Mouse (Mus musculus): ENCODE measurements around the gene Atoh8. TPM values are rescaled to one million over a fixed set of nuclear protein-coding genes. Genes with fewer than 3 reads are reported as not detected.
A peak's percentile ranks its signal among the peaks of the same experiment; 100 is the strongest.

Atoh8 gene
- polyA plus RNA-seq, 1 experiment from 2014 or later, result 18.9 TPM

DNA sequence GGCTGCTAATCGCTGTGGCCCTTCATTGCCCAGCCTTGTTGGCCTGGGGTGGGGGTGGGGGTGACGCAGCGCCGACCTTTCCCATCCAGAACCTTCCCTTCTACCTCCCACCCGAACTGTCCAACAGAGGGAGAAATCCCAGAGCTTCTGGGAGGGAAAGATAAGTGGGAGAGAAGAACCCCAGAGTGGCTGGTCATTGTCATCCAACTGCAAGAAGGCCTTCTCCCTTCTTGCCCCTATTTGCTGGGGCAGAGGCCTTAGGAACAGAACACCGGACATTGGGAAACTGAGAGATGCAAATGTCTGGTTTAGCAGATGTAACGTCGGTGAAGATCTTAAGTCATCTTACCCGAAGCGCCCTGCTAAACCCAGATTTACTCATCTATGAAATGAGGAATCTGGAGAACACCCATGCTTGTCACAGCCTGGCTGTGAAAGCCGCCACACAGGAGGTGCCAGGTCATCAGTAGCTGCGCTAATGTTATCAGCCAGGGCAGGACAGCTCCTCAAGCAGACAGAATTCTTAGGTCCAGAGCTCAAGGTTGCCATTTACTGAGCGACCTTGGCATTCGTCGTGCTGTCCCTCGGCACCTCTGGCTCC, 530 bp upstream of the Atoh8 start:
- H3K36me3 ChIP-seq, result no peaks in the 10 kb centered on the region
- no peak for ATAC-seq (replicated peaks; ENCODE audit: low FRiP score)
- peak overlapping the region; percentile 53; the same call in 1 of the 2 replicates for H3K9ac ChIP-seq
- peak overlapping the region; percentile 98 for H3K4me2 ChIP-seq
- H3K4me3 ChIP-seq (replicated peaks), result peak overlapping the region; percentile 69
- H3K27me3 ChIP-seq, result peaks cover 44% of the 10 kb centered on the region
- H3K4me1 ChIP-seq, result peaks cover 56% of the 10 kb centered on the region
- H3K9me3 ChIP-seq (replicated peaks), result no peaks in the 10 kb centered on the region
- WGBS, result 34% methylated on average over 16 of the region's 16 CpGs
- H3K27ac ChIP-seq, result peak overlapping the region; percentile 79

- peak overlapping the region; percentile 98 for H3K4me2 ChIP-seq
- peak overlapping the region; percentile 79 for H3K27ac ChIP-seq
- peaks cover 62% of the 10 kb centered on the region for H3K4me1 ChIP-seq
- H3K36me3 ChIP-seq, result no peaks in the 10 kb centered on the region
- H3K9ac ChIP-seq, result peak overlapping the region; percentile 53
- under 1% methylated on average over 79 of the region's 79 CpGs for WGBS
- H3K27me3 ChIP-seq, result peaks cover 37% of the 10 kb centered on the region
- ATAC-seq (replicated peaks; ENCODE audit: low FRiP score), result peak; percentile 38; the same call in 1 of the 2 replicates
- no peaks in the 10 kb centered on the region for H3K9me3 ChIP-seq (replicated peaks)
- peak overlapping the region; percentile 69 for H3K4me3 ChIP-seq (replicated peaks)
Measured at GRCm38 (mm10) chr6:72234372-72235097, 842 bp downstream of the Atoh8 start.

DNA sequence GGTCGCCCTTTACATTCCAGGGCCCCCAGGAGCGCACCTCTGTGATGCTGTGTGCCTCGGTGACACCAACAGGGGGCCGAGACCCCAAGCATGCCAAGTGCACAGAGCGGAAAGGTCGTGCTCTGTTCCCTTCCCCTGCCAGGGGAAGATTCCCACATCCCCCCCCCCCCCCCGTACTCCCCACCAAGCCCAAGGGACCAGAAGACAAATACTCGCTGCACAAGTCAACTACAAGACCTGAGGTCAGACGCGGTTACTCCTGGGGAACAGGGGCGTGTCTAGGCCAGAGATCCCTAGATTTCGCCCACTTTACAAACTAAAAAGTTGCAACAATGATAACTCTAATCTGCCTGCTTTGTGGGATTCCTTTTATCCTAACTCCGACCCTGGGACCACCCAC, 1.4 kb downstream of the Atoh8 start:
- Histone ChIP-seq H3K27ac (peak overlapping the region; percentile 79; the same call in 1 of the 2 replicates), H3K9ac (peak overlapping the region; percentile 53), H3K4me1 (peaks cover 62% of the 10 kb centered on the region), H3K36me3 (no peaks in the 10 kb centered on the region), H3K4me2 (peak overlapping the region; percentile 98), H3K4me3 (replicated peaks) (peak overlapping the region; percentile 69), H3K9me3 (replicated peaks) (no peaks in the 10 kb centered on the region), H3K27me3 (peaks cover 37% of the 10 kb centered on the region)
- ATAC-seq (replicated peaks; ENCODE audit: low FRiP score), result no peak
- 0% methylated on average over 12 of the region's 13 CpGs for WGBS

DNA sequence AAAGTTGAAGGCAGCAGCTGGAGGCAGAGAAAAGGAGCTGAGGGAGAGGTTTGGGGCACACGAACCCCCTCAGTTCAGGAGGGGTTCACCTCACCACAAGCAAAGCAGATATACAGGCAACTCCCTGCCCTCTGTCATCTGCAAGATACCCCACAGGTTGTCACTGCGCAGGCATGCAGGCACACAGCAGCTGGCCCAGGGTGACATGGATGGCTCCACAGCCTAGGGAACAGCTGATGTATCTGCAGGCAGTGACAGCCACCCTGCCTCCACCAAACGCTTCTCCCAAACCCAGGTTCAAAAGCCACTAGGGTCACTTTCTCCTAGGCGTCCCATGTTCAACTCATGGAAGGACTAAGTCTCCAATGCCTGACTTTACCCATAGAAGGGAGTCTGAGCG, 2.5 kb downstream of the Atoh8 start:
- H3K27me3 ChIP-seq, result peaks cover 35% of the 10 kb centered on the region
- peak overlapping the region; percentile 98 for H3K4me2 ChIP-seq
- H3K4me1 ChIP-seq, result peaks cover 62% of the 10 kb centered on the region
- H3K4me3 ChIP-seq (replicated peaks), result peak overlapping the region; percentile 69
- WGBS, result 66% methylated on average over 5 of the region's 5 CpGs
- no peak for ATAC-seq (replicated peaks; ENCODE audit: low FRiP score)
- H3K27ac ChIP-seq, result no peak overlapping the region
- H3K9me3 ChIP-seq (replicated peaks), result no peaks in the 10 kb centered on the region
- peak overlapping the region; percentile 53; the same call in 1 of the 2 replicates for H3K9ac ChIP-seq
- H3K36me3 ChIP-seq, result no peaks in the 10 kb centered on the region

DNA sequence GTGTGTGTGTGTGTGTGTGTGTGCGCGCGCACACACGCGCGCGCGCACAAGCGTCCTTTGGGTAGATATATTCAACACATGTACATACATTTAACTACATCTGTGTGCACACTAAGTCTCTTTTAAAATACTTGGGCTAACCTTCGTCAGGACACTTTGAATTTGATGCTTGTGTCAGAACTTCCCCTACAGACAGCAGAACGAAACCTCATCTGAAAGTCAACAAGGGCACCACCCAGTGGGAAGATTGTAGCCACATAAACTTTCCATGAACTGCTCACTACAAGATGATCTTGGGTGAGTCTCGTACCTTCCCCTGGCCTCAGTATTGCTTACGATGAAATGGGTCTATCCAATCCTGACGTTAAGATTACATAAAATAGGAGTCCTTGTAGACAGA, 3.0 kb downstream of the Atoh8 start:
- no peak overlapping the region for H3K27ac ChIP-seq
- no peaks in the 10 kb centered on the region for H3K9me3 ChIP-seq (replicated peaks)
- H3K4me3 ChIP-seq (replicated peaks), result peak overlapping the region; percentile 69
- 87% methylated on average over 14 of the region's 14 CpGs for WGBS
- H3K4me2 ChIP-seq, result peak overlapping the region; percentile 98
- ATAC-seq (replicated peaks; ENCODE audit: low FRiP score), result no peak
- H3K4me1 ChIP-seq, result peaks cover 62% of the 10 kb centered on the region
- no peak overlapping the region for H3K9ac ChIP-seq
- H3K27me3 ChIP-seq, result peaks cover 35% of the 10 kb centered on the region
- no peaks in the 10 kb centered on the region for H3K36me3 ChIP-seq

- Histone ChIP-seq H3K4me1 (peaks cover 50% of the 10 kb centered on the region), H3K9me3 (replicated peaks) (no peaks in the 10 kb centered on the region), H3K4me2 (peak overlapping the region; percentile 23), H3K9ac (no peak overlapping the region), H3K27ac (no peak overlapping the region), H3K36me3 (no peaks in the 10 kb centered on the region), H3K4me3 (replicated peaks) (no peak overlapping the region), H3K27me3 (peaks cover 25% of the 10 kb centered on the region)
- ATAC-seq (replicated peaks; ENCODE audit: low FRiP score), result no peak
- WGBS, result 36% methylated on average over 5 of the region's 5 CpGs
Measured at GRCm38 (mm10) chr6:72230875-72231274, 4.5 kb downstream of the Atoh8 start.

GRCm38 (mm10) chr6:72227665-72228265, 7.6 kb downstream of the Atoh8 start:
- 88% methylated on average over 9 of the region's 9 CpGs for WGBS
- no peak overlapping the region for H3K4me2 ChIP-seq
- H3K36me3 ChIP-seq, result no peaks in the 10 kb centered on the region
- H3K9me3 ChIP-seq (replicated peaks), result no peaks in the 10 kb centered on the region
- peaks cover 37% of the 10 kb centered on the region for H3K4me1 ChIP-seq
- no peak overlapping the region for H3K4me3 ChIP-seq (replicated peaks)
- H3K9ac ChIP-seq, result no peak overlapping the region
- peaks cover 4% of the 10 kb centered on the region for H3K27me3 ChIP-seq
- no peak for ATAC-seq (replicated peaks; ENCODE audit: low FRiP score)
- H3K27ac ChIP-seq, result no peak overlapping the region

- H3K4me2 ChIP-seq, result no peak overlapping the region
Measured at GRCm38 (mm10) chr6:72227011-72227410, 8.4 kb downstream of the Atoh8 start.

DNA sequence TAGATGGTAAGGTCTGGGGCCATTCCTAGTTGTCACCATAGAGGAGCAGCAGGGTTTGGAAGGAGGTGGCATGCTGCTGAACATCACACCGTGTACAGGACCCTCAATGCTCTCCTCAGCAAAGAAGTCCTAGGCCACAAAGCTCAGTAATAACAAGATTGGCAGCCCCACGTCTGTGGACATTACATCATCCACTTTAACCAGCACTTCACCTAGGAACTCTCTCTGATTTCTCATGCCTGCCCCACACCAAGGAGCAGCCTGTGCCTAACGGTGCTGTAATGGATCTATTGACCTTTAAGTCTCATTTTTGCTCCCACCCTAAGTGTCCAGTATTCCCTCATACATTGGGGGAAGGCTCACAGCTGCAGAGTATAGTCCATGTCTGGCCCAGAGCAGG, 9.7 kb downstream of the Atoh8 start:
- Histone ChIP-seq H3K27me3 (0 out of 2 replicates have a peak, but pooled peaks cover 3% of the 10 kb centered on the region), H3K27ac (no peak overlapping the region)
- WGBS, result 68% methylated on average over 3 of the region's 3 CpGs

More at GRCm38 (mm10) chr6:72227011-72227410, 8.4 kb downstream of the Atoh8 start:
- Histone ChIP-seq H3K4me1 (peaks cover 37% of the 10 kb centered on the region), H3K9ac (no peak overlapping the region), H3K36me3 (no peaks in the 10 kb centered on the region), H3K4me3 (replicated peaks) (no peak overlapping the region), H3K9me3 (replicated peaks) (no peaks in the 10 kb centered on the region), H3K27me3 (no peaks in the 10 kb centered on the region), H3K27ac (no peak overlapping the region)
- ATAC-seq (replicated peaks; ENCODE audit: low FRiP score), result no peak
- WGBS, result 87% methylated on average over 4 of the region's 4 CpGs

GRCm38 (mm10) chr6:72223892-72224291, 11.5 kb downstream of the Atoh8 start:
- ATAC-seq (replicated peaks; ENCODE audit: low FRiP score), result no peak
- no peak overlapping the region for H3K9ac ChIP-seq
- no peak overlapping the region for H3K4me2 ChIP-seq
- WGBS, result 63% methylated on average over 6 of the region's 6 CpGs
- H3K27me3 ChIP-seq, result peaks cover 7% of the 10 kb centered on the region; the same call in 1 of the 2 replicates
- peaks cover 52% of the 10 kb centered on the region for H3K4me1 ChIP-seq
- H3K27ac ChIP-seq, result no peak overlapping the region
- no peak overlapping the region for H3K4me3 ChIP-seq (replicated peaks)
- H3K9me3 ChIP-seq (replicated peaks), result no peaks in the 10 kb centered on the region
- no peaks in the 10 kb centered on the region for H3K36me3 ChIP-seq

More for the DNA sequence above, 9.7 kb downstream of the Atoh8 start:
- Histone ChIP-seq H3K9ac (no peak overlapping the region), H3K9me3 (replicated peaks) (no peaks in the 10 kb centered on the region), H3K4me3 (replicated peaks) (no peak overlapping the region), H3K4me1 (peaks cover 38% of the 10 kb centered on the region), H3K36me3 (no peaks in the 10 kb centered on the region), H3K4me2 (no peak overlapping the region)
- no peak for ATAC-seq (replicated peaks; ENCODE audit: low FRiP score)

- Histone ChIP-seq H3K4me1 (peaks cover 62% of the 10 kb centered on the region), H3K9me3 (replicated peaks) (no peaks in the 10 kb centered on the region), H3K4me2 (no peak overlapping the region), H3K9ac (no peak overlapping the region), H3K27ac (no peak overlapping the region), H3K4me3 (replicated peaks) (no peak overlapping the region), H3K27me3 (peaks cover 7% of the 10 kb centered on the region; the same call in 1 of the 2 replicates), H3K36me3 (no peaks in the 10 kb centered on the region)
- 74% methylated on average over 6 of the region's 6 CpGs for WGBS
- no peak for ATAC-seq (replicated peaks; ENCODE audit: low FRiP score)
Measured at GRCm38 (mm10) chr6:72222876-72223275, 12.5 kb downstream of the Atoh8 start.

DNA sequence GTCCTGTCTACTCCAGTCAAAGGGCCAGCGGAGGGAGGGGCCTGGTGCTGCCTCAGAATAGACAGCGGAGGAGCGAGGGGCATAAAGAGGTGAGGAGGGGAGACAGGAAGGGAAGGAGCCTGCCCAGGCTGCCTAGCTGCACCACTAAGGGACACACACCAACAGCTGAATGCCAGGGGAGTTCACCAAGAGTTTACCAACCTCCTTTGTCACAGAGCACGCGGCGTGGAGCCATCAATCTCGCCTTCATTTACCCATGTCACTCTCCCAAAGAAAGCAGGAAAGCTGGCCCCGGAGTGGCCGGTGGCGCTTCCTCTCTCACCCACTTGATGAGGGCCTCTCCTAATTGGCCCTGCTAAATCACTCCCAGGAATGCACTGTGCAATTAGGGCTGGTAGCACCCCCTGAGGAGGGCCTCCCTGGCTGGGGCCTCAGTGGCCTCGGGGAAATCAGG, 13.1 kb downstream of the Atoh8 start:
- 7% methylated on average over 11 of the region's 11 CpGs for WGBS
- Histone ChIP-seq H3K4me3 (replicated peaks) (no peak overlapping the region), H3K9ac (no peak overlapping the region), H3K27ac (peak overlapping the region; percentile 10; the same call in 1 of the 2 replicates), H3K4me1 (peaks cover 68% of the 10 kb centered on the region), H3K4me2 (peak overlapping the region; percentile 10), H3K27me3 (peaks cover 7% of the 10 kb centered on the region; the same call in 1 of the 2 replicates), H3K36me3 (no peaks in the 10 kb centered on the region), H3K9me3 (replicated peaks) (no peaks in the 10 kb centered on the region)
- peak; percentile 44 for ATAC-seq (replicated peaks; ENCODE audit: low FRiP score)
